Mouse (Mus musculus): ENCODE data around the gene Pard3. TPM values are rescaled to one million over a fixed set of nuclear protein-coding genes. Genes with fewer than 3 reads are reported as not detected.

Pard3 gene
- polyA plus RNA-seq, 1 experiment from 2014 or later: 30.0 TPM

- 42% methylated on average over 5 of the region's 5 CpGs for WGBS
- H3K27ac ChIP-seq (replicated peaks): no peak overlapping the region
- no peak for TF ChIP-seq CTCF (IDR thresholded peaks at IDR 0.05; ENCODE audit: low read depth)
- no peak for TF ChIP-seq EP300 (optimal IDR thresholded peaks at IDR 0.05)
- no peaks in the 10 kb centered on the region for H3K4me1 ChIP-seq (replicated peaks; ENCODE audit: control insufficient read depth, insufficient read depth)
- no peak overlapping the region for H3K4me2 ChIP-seq (replicated peaks; ENCODE audit: low read depth)
- DNase-seq (ENCODE audit: low spot score) (no peak), ATAC-seq (ENCODE audit: low FRiP score, low TSS enrichment) (no peak)
- H3K9ac ChIP-seq (ENCODE audit: low read length): no peak overlapping the region
- no peaks in the 10 kb centered on the region for H3K36me3 ChIP-seq (ENCODE audit: control insufficient read depth, insufficient read depth, low read length)
- H3K9me3 ChIP-seq (ENCODE audit: control insufficient read depth, low read length): no peaks in the 10 kb centered on the region
- no peaks in the 10 kb centered on the region for H3K27me3 ChIP-seq (ENCODE audit: control insufficient read depth, insufficient read depth, low read length)
- H3K4me3 ChIP-seq (ENCODE audit: low read depth, low read length): no peak overlapping the region
These were observed 13.7 kb upstream of the Pard3 start for GRCm38 (mm10) chr8:127049996-127050395.

DNA sequence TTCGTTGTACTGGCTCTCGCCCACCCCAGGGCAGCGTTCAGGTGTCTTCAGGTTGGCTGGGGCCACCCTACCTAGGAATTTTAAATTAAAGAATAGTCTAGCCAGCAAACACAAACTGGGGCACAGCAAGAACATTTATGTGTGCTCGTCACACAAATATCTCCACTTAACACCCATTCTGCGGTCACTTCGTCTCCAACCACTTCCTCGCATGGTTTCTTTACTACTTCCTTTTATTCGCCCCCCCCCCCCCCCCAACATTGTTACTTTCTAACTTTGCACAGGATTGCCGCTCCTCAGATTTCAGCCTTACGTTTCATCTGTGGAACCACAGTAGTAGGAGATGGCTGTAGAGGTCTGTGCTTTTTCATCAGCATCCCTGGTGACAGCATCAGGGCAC lies 11.6 kb upstream of the Pard3 start:
- 73% methylated on average over 10 of the region's 10 CpGs for WGBS
- no peaks in the 10 kb centered on the region for H3K4me1 ChIP-seq (replicated peaks; ENCODE audit: control insufficient read depth, insufficient read depth)
- no peak overlapping the region for H3K27ac ChIP-seq (replicated peaks)
- no peak overlapping the region for H3K9ac ChIP-seq (ENCODE audit: low read length)
- no peaks in the 10 kb centered on the region for H3K36me3 ChIP-seq (ENCODE audit: control insufficient read depth, insufficient read depth, low read length)
- no peak for DNase-seq (ENCODE audit: low spot score)
- ATAC-seq (ENCODE audit: low FRiP score, low TSS enrichment): no peak
- H3K27me3 ChIP-seq (ENCODE audit: control insufficient read depth, insufficient read depth, low read length): no peaks in the 10 kb centered on the region
- H3K9me3 ChIP-seq (ENCODE audit: control insufficient read depth, low read length): no peaks in the 10 kb centered on the region
- no peak overlapping the region for H3K4me2 ChIP-seq (replicated peaks; ENCODE audit: low read depth)
- H3K4me3 ChIP-seq (ENCODE audit: low read depth, low read length): no peak overlapping the region
- TF ChIP-seq EP300 (optimal IDR thresholded peaks at IDR 0.05): no peak
- TF ChIP-seq CTCF (IDR thresholded peaks at IDR 0.05; ENCODE audit: low read depth): no peak

- H3K27me3 ChIP-seq (ENCODE audit: control insufficient read depth, insufficient read depth, low read length): no peaks in the 10 kb centered on the region
- WGBS: 56% methylated on average over 4 of the region's 4 CpGs
- no peaks in the 10 kb centered on the region for H3K9me3 ChIP-seq (ENCODE audit: control insufficient read depth, low read length)
- no peak for DNase-seq (ENCODE audit: low spot score)
- ATAC-seq (ENCODE audit: low FRiP score, low TSS enrichment): no peak
- no peak overlapping the region for H3K4me2 ChIP-seq (replicated peaks; ENCODE audit: low read depth)
- no peaks in the 10 kb centered on the region for H3K4me1 ChIP-seq (replicated peaks; ENCODE audit: control insufficient read depth, insufficient read depth)
- no peak overlapping the region for H3K9ac ChIP-seq (ENCODE audit: low read length)
- TF ChIP-seq EP300 (optimal IDR thresholded peaks at IDR 0.05) (no peak), CTCF (IDR thresholded peaks at IDR 0.05; ENCODE audit: low read depth) (no peak)
- H3K27ac ChIP-seq (replicated peaks): no peak overlapping the region
- H3K36me3 ChIP-seq (ENCODE audit: control insufficient read depth, insufficient read depth, low read length): no peaks in the 10 kb centered on the region
- no peak overlapping the region for H3K4me3 ChIP-seq (ENCODE audit: low read depth, low read length)
These were observed 8.6 kb upstream of the Pard3 start for GRCm38 (mm10) chr8:127055081-127055480.

GRCm38 (mm10) chr8:127058759-127059158 lies 4.9 kb upstream of the Pard3 start:
- H3K4me1 ChIP-seq (replicated peaks; ENCODE audit: control insufficient read depth, insufficient read depth): no peaks in the 10 kb centered on the region
- no peak for ATAC-seq (ENCODE audit: low FRiP score, low TSS enrichment)
- DNase-seq (ENCODE audit: low spot score): no peak

DNA sequence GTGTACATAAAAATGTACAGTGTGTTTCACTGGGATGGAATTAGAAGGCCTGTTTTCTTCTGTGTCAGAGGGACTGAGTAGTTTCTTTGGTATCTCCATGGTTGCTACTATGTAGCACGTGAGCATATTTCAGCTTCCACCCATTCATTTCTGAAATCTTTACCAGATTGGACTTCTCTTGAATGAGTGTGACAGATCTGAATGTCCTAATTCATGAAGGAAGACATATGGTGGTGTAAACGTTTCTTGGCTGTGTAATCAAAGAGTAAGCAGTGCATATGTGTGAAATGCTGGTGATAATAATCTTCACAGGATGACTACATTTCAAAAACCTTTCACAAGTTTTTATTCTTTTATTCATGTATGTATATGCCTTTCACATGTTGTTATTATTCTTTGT lies 3.9 kb upstream of the Pard3 start:
- H3K36me3 ChIP-seq (ENCODE audit: control insufficient read depth, insufficient read depth, low read length): no peaks in the 10 kb centered on the region
- no peaks in the 10 kb centered on the region for H3K4me1 ChIP-seq (replicated peaks; ENCODE audit: control insufficient read depth, insufficient read depth)
- ATAC-seq (ENCODE audit: low FRiP score, low TSS enrichment) (no peak), DNase-seq (ENCODE audit: low spot score) (no peak)
- H3K27me3 ChIP-seq (ENCODE audit: control insufficient read depth, insufficient read depth, low read length): no peaks in the 10 kb centered on the region
- H3K9me3 ChIP-seq (ENCODE audit: control insufficient read depth, low read length): no peaks in the 10 kb centered on the region
- no peak overlapping the region for H3K27ac ChIP-seq (replicated peaks)
- TF ChIP-seq CTCF (IDR thresholded peaks at IDR 0.05; ENCODE audit: low read depth): no peak
- TF ChIP-seq EP300 (optimal IDR thresholded peaks at IDR 0.05): no peak
- no peak overlapping the region for H3K9ac ChIP-seq (ENCODE audit: low read length)
- H3K4me2 ChIP-seq (replicated peaks; ENCODE audit: low read depth): no peak overlapping the region
- WGBS: 45% methylated on average over 2 of the region's 2 CpGs
- H3K4me3 ChIP-seq (ENCODE audit: low read depth, low read length): no peak overlapping the region

More at GRCm38 (mm10) chr8:127058759-127059158, 4.9 kb upstream of the Pard3 start:
- no peak overlapping the region for H3K4me3 ChIP-seq (ENCODE audit: low read depth, low read length)
- no peaks in the 10 kb centered on the region for H3K9me3 ChIP-seq (ENCODE audit: control insufficient read depth, low read length)
- H3K27me3 ChIP-seq (ENCODE audit: control insufficient read depth, insufficient read depth, low read length): no peaks in the 10 kb centered on the region
- no peaks in the 10 kb centered on the region for H3K36me3 ChIP-seq (ENCODE audit: control insufficient read depth, insufficient read depth, low read length)
- WGBS: 84% methylated on average over 2 of the region's 2 CpGs
- no peak overlapping the region for H3K27ac ChIP-seq (replicated peaks)
- H3K9ac ChIP-seq (ENCODE audit: low read length): no peak overlapping the region
- H3K4me2 ChIP-seq (replicated peaks; ENCODE audit: low read depth): no peak overlapping the region
- TF ChIP-seq EP300 (optimal IDR thresholded peaks at IDR 0.05) (no peak), CTCF (IDR thresholded peaks at IDR 0.05; ENCODE audit: low read depth) (no peak)

GRCm38 (mm10) chr8:127064361-127065112 lies 844 bp downstream of the Pard3 start:
- 1% methylated on average over 61 of the region's 80 CpGs for WGBS
- H3K36me3 ChIP-seq (ENCODE audit: control insufficient read depth, insufficient read depth, low read length): no peaks in the 10 kb centered on the region
- H3K9me3 ChIP-seq (ENCODE audit: control insufficient read depth, low read length): no peaks in the 10 kb centered on the region
- peak; percentile 71 for DNase-seq (ENCODE audit: low spot score)
- peak overlapping the region; percentile 96 for H3K9ac ChIP-seq (ENCODE audit: low read length)
- peak overlapping the region; percentile 98 for H3K27ac ChIP-seq (replicated peaks)
- peak overlapping the region; percentile 80 for H3K4me2 ChIP-seq (replicated peaks; ENCODE audit: low read depth)
- TF ChIP-seq CTCF (IDR thresholded peaks at IDR 0.05; ENCODE audit: low read depth) (no peak), EP300 (optimal IDR thresholded peaks at IDR 0.05) (no peak)
- peaks cover 4% of the 10 kb centered on the region for H3K4me1 ChIP-seq (replicated peaks; ENCODE audit: control insufficient read depth, insufficient read depth)
- H3K27me3 ChIP-seq (ENCODE audit: control insufficient read depth, insufficient read depth, low read length): no peaks in the 10 kb centered on the region
- H3K4me3 ChIP-seq (ENCODE audit: low read depth, low read length): peak overlapping the region; percentile 96
- peak; percentile 60 for ATAC-seq (ENCODE audit: low FRiP score, low TSS enrichment)

Measured in stomach, postnatal 0 days (tissue).